Mouse (Mus musculus) 3T3-L1 (cell line): ENCODE data around the gene Rin1.
A peak's percentile ranks its signal among the peaks of the same experiment; 100 is the strongest.

Source experiments
- DNase-seq: peaks from one replicate; pipeline ENCODE4 v3.0.0-alpha.2; 2015; ENCODE audit warnings: low read depth, low spot score

Rin1 gene

GRCm38 (mm10) chr19:5050047-5050905 is at the start of gene Rin1:
Gene Rin1, plus strand, starts transcription at chr19:5050481.
- DNase-seq, result peak; percentile 98

- peak; percentile 90 for DNase-seq
Measured at GRCm38 (mm10) chr19:5001666-5002406, 48.4 kb upstream of the Rin1 start.

- peak; percentile 53 for DNase-seq
Measured at GRCm38 (mm10) chr19:5003644-5004043, 46.6 kb upstream of the Rin1 start.

GRCm38 (mm10) chr19:5004925-5005324 is 45.4 kb upstream of the Rin1 start:
- DNase-seq, result peak; percentile 88

GRCm38 (mm10) chr19:5013138-5013537 is 37.1 kb upstream of the Rin1 start:
- peak; percentile 76 for DNase-seq

- peak; percentile 90 for DNase-seq
Measured at GRCm38 (mm10) chr19:5014961-5015398, 35.3 kb upstream of the Rin1 start.

- DNase-seq, result peak; percentile 89
Measured at GRCm38 (mm10) chr19:5016221-5016742, 34.0 kb upstream of the Rin1 start.

- peak; percentile 88 for DNase-seq
Measured at GRCm38 (mm10) chr19:5016782-5017181, 33.5 kb upstream of the Rin1 start.

GRCm38 (mm10) chr19:5017611-5018010 is 32.7 kb upstream of the Rin1 start:
- peak; percentile 96 for DNase-seq

- DNase-seq, result peak; percentile 72
Measured at GRCm38 (mm10) chr19:5018191-5018590, 32.1 kb upstream of the Rin1 start.

- DNase-seq, result no peak
Measured at GRCm38 (mm10) chr19:5021416-5021815, 28.9 kb upstream of the Rin1 start.

- peak; percentile 95 for DNase-seq
Measured at GRCm38 (mm10) chr19:5023621-5024479, 26.4 kb upstream of the Rin1 start, which contains the start of gene Slc29a2. Gene Slc29a2, plus strand, starts transcription at chr19:5023860.

- no peak for DNase-seq
Measured at GRCm38 (mm10) chr19:5026111-5026510, 24.2 kb upstream of the Rin1 start.

GRCm38 (mm10) chr19:5032686-5033085 is 17.6 kb upstream of the Rin1 start:
- no peak for DNase-seq

- no peak for DNase-seq
Measured at GRCm38 (mm10) chr19:5036577-5036976, 13.7 kb upstream of the Rin1 start.

GRCm38 (mm10) chr19:5037678-5038571 is 12.4 kb upstream of the Rin1 start:
- peak; percentile 92 for DNase-seq

- DNase-seq, result peak; percentile 92
Measured at GRCm38 (mm10) chr19:5038709-5039156, 11.5 kb upstream of the Rin1 start, which contains the start of the genes B4gat1 and AC124502.3. Gene B4gat1, plus strand, starts transcription at chr19:5038826. Gene AC124502.3, plus strand, starts transcription at chr19:5038891.

GRCm38 (mm10) chr19:5039301-5040114 is 10.8 kb upstream of the Rin1 start:
- DNase-seq, result no peak

- DNase-seq, result peak; percentile 99
Measured at GRCm38 (mm10) chr19:5040862-5041523, 9.3 kb upstream of the Rin1 start, which contains the start of gene Brms1. Gene Brms1, plus strand, starts transcription at chr19:5041354.
